Mouse (Mus musculus): ENCODE measurements around the gene Snx18.

Snx18 gene

DNA sequence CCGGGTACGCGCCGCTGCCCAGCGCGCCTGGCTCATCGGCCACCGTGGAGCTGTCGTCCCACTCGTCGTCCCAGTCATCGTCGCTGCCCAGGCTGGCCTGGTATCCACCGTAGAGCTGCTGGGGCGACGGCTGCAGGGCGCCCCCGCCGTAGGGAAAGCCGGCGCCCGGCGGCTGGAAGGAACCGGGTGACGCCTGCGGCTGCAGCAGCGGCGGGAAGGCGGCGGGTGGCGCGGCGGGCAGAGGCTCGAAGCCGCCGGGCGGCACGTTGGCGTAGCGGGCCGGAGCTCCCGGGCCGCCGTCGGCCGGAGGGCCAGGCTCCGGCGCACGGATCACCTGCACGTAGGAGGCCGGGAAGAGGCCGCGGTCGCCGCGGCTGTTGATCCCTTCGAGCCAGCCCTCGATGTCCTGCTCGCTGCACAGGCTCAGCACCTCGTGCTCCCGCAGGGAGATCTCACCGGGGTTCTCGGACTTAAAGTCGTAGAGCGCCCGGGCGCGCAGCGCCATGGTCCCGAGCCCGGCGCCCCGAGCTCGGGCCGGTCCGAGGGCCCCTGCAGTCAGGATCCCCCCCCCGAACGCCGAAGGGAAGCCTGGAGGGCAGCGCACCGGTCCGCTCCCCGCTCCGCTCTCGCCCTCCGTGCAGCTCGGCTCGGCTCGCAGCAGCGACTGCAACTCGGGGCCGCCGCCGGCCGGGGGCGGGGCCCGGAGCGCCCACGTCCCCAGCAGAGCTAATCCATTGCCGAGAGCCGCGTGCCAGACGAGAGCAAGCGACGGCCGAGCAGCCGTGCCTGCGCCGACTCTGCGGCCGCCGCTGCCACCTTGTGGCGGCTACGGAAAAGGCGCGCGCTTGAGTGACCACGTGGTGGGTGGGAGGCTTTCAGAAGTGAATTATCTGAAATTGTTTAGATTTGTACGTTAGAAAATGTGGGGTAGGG, at the start of gene Snx18:
Gene Snx18 (minus strand): TSS at position 674 of the 933 bp plus-strand sequence.
- DNase-seq: peak; percentile 89 to 94

DNA sequence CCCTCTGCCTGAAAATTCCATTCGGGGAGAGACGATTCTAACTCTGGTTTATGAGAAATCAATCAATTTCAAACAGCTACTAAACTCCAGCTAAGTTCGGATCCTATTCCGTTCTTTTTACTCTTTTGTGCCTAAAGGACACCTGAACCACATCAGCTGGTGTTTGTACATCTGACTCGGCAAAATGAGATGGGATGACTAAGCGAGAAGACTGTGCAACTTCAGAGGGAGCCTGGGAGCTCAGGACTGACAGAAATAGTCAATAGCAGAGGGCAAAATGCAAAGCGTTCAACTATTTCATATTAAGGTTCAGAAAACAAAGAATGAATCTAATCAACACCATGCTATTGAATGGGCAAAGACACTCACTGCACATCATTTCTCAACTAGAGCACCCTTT, 45.5 kb upstream of the Snx18 start:
- DNase-seq: no peak

DNA sequence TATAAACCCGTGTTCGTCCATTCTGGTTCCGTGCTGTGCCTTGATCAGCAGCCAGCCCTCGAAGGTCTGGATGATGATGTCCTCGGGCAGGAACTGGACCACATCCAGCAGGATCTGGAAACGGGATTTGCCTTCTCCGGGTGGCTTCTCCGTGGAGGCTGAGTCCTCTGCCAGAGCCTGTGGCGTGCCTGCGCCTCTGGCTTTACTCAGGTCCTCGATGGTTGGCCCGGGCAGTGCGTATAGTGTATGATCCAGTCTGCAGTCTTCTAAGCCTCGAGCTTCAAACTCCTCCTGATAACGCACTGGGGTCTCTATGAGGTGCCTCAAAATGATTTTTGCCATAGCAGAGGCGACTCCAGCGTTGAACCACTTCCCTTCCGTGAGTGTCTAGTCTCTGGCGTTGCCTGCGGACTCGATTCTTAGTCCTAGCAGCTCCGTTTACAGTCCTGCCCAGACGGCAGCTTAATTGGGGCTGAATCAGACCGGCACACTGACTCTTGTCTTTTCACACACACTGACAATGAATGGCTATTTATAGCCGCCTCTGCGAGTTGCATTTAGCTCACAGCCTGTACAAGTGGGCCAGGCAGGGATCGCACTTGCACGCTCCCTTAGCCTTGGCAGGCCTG, 44.9 kb upstream of the Snx18 start, which contains the start of gene Hspb3:
Gene Hspb3 (minus strand): TSS at position 526 of the 629 bp plus-strand sequence.
- DNase-seq: peak; percentile 72 to 73

DNA sequence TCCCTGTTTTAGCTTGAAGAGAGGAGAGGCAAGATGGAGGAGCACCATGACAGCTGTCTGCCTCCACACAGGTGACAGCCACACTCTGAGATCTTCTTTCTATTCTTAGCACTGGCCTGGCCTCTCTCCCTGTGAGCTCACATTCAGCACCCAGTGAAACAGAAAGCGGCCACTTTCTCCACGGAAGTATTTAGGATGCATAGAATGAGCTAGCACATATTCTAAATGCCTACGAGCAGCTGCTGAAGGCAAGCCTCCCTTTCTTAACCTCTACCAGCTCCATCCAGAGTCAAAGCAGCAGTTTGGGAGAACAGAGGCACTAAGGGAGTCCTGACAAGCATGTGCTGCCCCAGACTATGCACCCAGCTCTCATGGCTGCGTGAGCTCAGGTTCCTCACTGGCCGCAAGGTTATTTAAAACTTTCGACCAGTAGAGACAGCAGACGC, 43.5 kb upstream of the Snx18 start:
- no peak for DNase-seq

DNA sequence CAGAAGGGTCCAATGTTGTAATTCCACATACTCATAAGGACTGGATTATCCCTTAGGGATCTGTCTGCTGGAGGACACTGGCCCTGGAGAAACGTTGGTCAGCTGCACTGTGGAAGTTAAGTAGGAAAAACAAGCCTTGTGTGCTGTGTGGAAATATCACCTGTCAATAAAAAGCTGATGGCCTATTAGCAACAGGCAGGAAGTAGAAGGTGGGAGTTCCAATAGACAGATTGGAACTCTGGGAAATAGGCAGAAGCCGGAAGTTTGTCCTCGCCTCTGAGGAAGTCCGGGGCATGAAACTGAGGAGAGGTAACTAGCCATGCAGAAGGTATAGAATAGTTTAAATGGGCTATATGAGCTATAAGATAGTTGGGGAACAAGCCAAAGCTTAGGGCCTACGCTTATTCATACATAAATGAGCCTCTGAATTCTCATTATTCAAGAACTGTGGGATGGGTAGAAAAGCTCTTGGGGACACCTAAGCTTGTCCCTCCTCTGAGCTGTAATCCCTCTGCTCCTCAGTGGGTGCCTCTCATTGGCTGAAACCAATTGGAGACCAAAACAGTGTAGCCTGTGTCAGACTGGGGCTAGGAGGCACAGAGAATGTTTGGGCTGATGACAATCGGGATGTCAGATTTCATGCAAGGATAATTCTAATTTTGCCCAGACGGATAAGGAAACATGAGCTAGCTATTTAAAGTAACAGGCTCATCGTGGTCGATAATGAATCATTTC, 42.4 kb upstream of the Snx18 start:
- DNase-seq: no peak

DNA sequence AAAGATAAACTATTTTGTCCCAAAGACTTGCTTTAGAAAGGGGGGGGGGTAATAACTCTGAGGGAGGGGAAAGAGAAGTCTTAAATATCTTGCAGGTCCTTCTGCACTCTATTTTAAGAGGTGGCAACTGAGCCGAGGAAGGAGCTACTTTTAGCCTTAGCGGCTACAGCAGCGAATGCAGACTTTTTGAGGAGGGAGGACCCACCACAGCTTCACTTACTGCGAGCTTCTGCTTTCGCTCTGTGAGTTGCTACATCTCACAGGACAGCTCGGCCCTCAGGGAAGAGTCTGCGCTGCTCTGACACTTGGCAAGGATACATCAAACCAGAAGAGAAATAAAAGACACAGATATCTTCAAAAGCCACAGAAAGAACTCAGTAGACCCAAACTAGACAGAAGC, 38.8 kb upstream of the Snx18 start:
- no peak for DNase-seq

DNA sequence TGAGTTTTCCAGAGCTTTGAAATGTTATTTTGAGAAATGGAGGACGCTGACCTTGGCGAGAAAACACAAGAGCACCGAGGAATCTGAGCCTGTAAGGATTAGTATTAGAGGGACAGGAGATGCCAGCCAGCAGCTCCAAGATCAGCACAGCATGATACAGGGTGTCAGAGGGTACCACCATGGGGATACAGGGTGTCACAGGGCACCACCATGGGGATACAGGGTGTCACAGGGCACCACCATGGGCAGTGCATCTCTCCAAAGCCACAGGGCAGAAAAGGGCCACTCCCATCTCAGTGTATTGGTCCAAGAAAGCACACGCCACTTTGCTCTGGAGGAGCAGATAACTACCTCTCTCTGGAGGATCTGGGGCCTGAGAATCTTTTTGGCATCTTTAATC, 38.3 kb upstream of the Snx18 start:
- DNase-seq: no peak

DNA sequence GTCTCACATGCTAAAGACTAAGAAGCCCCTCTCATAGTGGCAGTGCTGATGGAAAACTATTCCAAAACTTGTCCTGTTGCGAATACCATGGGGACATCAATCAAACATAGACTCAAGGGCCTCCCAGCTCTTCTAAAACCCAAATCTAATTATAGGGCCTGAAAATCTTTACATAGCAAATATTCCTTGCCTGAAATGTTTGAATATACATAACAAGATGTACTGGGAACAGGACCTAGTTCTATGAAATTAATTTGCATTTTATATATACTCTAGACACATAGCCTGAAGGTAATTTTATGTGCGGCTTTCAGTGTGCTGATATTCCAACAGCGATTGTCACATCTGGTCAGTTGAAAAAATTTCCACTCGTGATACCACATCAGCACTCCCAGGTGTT, 37.1 kb upstream of the Snx18 start:
- DNase-seq: no peak

DNA sequence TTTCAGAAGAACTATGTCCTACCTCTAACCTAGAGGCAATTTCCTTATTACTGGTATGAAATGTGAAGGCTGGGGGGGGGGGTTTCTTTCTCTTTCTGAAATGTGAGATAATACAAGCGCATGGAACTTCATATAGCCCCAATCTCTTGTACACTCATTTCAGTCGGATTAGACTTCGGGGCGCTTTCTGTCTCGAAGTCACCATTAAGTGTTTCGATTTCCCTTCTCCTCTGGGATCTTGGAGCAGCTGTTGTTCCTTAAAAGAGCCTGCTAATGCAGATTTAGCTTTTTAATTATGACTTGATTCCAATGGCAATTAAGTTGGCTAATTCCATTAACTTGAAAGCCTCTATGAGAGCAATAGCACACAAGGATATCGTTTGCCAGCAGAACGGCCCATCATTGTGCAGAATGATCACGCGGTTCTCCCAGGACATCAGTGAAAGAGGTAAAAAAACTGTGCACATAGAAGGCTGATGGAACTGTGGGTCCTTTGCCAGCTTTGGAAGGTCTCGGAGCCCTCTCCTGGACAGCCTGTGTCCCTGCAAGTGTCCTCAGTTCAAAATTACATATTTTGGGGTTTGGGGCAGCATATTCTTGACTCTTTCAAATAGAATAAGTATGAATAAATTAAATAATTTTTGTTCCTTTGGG, 22.7 kb upstream of the Snx18 start:
- DNase-seq: no peak

DNA sequence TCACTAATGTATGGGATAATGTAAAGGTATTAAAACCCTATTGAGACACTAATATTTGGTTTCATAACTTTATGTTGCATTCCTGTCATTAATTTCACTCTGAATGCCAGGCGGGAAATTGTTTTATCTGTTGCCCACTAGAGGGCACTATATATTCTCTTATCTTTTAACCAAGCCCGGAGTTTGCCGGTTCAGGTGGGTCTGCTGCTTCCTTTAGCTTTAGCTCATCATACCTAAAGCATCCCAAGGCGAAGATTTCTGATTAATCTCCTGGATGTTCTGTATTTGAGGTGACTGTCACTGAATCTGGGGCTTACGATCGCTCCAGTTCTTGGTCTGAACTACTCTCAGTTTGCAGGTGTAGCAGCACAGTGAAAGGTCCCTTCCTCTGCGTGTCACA, 20.6 kb upstream of the Snx18 start:
- peak; percentile 13 to 31 for DNase-seq

DNA sequence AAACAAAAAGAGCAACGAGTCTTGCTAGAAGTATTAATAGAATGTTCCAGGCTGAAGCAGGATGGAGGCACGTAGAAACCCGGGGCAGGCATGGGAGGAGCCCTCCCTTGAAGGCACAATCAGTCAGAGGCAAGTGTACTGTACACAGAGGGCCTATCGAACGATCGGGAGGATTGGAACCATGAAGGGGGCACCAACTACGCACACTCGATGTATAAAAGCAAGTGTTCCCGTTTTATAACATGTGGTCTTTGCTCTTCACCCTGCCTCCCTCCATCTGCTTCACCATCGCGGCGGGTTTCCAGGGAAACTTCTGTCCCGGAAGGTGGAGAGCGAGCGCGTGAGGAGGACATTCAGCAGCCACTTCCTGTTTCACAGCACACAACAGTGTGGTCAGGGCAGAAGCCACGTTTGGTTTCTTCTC, 17.4 kb upstream of the Snx18 start:
- no peak for DNase-seq

DNA sequence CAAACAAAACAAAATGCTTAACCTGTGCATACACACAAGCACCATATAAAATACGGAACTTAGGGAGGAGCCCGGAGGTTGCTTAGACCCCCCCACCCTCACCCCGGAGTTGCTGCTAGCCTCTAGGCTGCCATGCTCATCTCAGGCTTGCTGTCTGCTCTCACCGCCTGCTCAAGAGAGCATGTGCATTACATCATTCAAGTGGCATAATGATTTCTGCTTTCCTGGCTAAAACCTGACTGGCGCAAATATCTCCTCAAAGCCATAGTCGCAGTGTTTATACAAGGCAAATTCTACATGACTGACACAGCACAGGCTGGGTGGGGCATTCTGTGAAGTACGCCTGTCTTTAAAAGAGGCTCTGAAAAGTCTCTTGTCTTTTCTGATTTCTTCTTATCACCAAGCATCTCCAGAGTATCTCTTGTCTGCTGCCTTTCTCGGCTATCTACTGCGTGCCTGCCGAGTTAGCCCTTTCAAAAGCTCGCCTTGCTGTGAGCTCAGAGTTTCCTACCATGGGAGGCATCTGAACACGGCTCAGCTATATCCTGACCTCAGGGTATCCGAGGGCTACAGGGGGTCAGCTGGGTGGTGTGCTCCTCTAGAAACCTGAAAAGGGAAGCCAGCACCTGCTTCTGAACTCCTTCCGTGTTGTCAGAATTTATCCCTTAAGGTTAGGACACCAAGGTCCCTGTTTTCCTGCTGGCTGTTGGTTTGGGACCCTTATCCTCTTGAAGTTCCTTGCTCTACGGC, 16.5 kb upstream of the Snx18 start:
- DNase-seq: no peak

DNA sequence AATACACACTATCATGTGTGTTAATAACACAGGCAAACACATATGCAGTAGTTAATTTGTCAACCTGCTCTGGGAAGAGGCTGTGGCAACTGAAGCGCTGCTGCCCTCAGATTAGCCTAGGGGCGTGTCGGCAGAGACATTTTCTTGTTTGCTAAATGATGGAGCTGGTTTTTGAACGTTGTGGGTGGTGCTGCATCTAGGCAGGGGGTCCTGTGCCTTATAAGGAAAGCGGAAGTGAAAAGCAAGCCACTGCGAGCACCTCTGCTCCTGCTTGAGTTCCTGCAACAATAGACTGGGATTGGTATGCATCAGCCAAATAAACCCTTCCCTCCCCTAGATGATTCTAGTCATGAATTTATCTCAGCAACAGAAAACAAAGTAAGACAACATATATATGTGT, 14.1 kb upstream of the Snx18 start:
- no peak for DNase-seq

DNA sequence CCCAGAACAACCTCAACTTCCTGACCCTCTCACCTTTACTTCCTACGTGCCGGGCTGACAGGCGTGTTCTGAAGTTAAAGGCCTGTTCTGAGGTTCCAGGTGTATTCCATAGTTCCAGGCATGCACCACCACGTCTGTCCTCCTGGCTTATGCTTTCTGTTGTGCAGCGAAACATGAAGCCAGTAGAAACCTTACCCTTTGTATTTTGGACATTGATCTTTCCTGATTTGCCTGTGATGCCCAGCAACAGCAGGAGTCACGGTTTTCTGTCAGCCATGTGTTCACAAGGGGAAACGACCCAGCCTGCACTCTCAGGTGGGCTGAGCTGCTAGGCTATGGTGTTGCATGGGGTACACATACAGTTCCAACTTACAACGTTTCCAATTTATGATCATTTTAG, 9.2 kb upstream of the Snx18 start:
- DNase-seq: no peak

DNA sequence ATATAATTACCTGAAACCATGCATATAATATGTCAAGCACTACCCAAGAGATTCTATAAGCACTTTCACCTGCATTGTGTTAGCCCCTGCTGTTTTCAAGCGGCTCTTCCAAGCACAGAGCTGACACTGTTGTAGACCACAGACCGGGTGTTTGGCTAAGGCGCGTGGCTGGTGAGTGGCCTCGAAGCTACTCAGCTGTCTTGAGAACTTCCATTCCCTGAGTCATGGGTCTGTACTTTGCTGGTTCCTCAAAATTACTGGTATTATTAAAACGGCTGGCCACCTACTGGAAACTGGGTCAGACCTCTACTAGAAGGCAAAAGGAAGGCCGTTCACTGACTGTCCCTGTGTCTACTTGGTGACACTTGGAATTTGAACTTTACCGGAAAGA, 4.5 kb upstream of the Snx18 start:
- DNase-seq: no peak

DNA sequence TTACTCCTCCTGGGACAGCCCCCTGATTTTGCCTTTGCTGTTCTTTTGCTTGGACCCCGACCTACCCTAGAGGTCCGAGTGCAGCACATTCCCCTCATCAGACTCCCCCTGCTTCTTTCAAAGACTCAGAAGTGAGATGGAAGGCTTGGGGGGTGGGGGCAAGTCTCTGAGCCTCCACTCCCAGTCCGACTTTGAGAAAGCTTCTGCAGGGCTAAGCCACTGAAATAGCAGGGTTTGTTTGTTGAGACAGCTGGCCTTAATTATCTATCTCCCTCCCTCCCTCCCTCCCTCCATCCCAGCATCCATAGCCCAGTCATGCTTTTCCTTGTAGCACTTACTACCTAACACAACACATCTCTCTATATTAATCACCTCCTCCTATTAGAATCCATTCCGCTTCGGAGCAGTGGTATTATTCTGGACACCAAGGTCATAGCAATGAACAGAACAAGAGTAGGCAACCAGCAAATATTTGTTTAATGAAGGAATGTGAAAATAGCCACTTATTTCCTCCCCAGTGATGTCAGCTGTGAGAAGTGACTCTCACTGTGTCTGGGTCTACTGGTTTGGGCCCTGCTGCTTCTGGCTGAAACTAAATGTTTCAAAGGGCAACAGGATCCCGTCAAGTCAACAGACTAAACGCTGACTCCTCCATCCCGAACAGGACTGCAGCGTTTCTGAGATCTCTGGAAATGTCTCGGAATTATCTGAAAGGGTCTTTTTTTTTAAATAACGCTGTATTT, 3.9 kb upstream of the Snx18 start:
- no peak for DNase-seq

DNA sequence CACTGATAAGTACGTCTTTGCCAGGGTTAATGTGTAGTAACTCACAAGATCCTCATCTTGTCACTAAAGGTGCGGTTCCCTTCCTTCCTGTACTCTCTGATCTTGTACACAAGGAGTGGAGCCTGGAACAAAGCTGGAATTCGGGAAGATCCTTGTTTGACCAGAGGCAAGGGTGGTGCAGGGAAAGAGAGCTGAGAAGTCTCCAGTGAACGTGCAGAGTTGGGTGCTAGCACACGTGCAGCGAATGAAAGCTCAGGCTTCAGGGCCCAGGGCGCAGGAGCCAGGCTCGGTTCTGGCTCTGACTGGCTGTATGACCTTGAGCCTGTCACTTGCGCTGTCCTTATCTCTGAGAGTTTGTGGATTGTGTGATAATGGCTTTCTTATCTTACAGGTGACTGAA, 639 bp upstream of the Snx18 start:
- DNase-seq: no peak

DNA sequence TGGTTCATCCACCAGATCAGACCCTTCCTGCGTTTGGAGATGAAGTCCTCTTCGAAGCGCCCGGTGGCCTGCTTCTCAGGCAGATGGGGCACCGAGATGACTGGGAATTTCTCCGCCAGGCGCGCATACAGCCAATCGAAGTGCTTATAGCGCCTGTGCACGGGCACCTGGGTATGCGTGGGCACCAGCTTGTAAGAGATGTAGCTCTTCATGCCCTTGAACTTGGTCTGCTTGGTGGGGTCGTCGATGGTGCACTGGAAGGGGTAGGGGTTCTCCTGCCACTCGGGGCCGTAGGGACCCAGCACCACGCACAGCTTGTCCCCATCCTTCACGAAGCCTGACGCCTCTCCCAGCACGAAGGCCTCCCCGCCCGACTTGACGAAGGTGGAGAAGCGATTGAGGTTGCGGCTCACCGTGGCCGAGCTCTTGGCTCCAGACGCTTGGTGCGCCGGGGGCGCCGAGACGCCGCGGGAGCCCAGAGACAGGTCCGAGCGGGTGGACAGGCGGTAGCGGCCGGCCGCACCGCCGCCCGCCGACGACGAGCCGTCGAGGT, 950 bp downstream of the Snx18 start:
- DNase-seq: peak in 1 of 2 experiments; percentile 51

DNA sequence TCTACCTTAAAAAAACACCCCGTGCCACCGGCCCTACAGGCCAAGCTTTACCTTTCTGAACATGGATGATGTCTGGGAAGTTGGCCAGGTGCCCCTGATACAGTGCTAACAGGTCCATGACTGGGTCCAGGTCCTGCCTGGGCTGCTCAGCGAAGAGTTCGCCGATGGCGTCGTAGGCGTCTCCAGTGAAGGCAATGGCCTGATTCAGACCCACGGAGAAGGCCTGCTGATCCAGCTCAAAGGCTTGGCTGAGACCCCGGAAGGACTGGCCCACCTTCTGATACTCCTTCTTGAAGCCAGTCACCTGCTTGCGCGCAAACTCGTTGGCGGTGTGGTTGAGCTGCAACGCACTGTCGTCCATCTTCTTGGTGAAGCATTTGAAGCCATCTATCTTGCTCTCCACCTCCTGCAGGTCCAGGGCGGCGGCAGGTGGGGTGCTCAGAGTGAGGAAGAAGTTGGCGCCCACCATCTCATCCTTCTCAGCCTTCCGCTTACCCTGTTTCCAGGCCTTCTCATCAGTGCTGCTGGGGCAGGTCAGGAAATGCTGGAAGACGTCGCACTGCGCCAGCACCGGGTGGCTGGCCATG, 1.5 kb downstream of the Snx18 start:
- DNase-seq: peak in 1 of 2 experiments; percentile 52

DNA sequence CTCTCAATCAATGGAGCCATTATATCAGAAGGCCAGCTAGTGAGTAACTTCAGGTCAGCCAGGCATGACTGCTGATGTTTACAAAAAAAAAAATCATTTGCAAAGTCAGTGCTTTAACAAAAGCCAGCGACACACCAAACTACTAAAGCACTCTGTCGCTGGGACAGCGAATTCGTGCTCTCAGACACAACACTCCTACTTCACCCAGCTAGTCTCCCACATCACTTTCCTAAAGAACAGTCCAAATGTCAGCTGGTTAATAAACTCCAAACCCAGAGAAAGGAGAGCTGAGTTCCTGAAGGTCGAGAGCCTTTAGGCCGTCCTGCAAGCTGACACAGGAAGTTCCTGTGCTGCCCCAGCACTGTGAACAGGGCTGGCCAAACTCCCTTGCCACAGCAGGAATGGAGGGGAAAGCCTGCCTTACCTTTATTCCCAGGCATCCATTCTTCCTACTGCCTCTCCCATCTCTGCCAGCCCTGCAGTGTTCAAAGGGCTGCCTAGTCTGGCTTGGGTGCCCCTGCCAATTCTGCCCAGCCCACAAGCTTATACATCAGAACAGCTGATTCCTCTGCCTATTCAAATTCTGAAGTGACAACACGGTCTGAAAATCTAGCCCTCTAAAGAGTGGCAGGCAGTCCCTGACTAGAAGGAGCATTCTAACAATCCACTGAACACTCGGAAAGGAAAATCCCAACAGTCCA, 2.2 kb downstream of the Snx18 start:
- no peak for DNase-seq

Measured in cerebellum, adult 18-20 months (tissue).